Mouse (Mus musculus) left cerebral cortex, adult 11 months (tissue): ENCODE measurements at regions not wholly inside any gene's neighbourhood (a gene's known extent, or its start where the extent isn't known, plus 50 kb on each side); places are given as distances from the start of the nearest gene placed in this dataset.
A peak's percentile ranks its signal among the peaks of the same experiment; 100 is the strongest.

ENCODE experiments used
- DNase-seq: peaks from one replicate; pipeline ENCODE4 v3.0.0; 2022; ENCODE audit warnings: low spot score

DNA sequence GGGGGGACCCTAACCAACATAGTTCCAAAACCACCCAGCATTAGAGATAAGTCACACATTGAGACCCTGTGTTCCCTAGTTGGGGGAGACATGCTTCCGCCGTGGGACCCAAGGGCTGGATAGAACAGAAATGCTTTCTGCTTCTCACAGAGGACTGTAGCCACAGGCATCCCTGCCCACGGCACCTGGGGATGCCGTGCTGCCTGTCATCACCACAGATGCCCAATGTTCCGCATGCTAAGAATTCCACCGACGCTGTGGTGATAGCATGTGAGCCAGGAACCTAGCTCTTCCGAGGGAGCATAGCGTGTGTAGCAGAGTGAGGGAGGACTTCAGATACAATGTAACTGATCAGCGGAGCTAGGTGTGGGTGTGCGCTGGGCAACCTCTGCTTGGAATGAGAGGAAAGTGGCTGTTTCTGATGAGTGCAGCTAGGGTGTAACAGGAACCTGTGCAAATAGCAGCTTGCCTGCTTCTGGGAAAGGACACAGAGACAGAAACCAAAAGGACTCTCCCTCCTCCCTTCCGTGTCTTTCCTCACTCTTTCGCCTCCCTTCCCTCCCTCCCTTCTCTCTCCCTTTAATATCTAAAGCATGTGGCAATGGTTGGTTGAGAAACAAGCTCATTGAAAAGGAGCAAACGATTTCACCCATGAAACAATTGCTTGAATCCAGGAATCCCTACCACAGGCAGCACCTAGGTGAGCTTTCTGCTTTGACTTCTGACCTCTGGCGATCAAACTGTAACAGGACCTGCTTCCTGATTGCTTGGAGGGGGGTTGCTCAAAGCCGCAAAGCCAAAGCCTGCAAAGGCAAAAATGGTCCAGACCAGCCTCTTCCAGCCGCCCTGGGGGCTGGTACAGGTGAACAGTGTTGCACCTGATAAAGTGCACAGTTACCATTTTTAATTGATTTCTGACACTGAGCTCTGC, 102.3 kb downstream of the Gm26897 start:
- no peak for DNase-seq

DNA sequence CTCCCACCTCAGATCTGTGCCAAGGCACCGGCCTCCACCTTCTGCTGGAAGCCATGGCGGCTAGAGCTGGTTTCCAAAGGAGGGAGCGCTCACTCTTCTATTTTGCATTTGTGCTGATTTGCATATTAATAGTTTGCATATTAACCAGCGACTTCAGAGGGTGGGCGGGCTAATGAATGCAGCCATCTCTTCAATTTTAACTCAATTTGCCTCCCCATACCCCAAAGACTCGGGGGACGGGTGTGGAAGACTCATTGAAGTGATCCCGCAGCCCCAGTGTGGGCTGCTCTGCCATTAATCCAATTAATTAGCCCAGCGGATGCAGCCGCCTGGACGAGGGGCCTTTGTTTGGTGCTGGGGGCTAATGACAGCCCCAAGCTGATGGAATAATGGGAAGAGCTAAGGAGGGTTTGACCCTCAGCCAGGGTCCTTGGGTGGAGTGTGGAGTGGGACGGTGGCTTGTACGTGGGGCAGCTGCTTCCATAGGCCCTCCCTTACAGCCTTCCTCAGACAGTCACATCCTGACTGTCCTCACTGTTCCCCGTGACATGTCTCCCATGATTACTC, 103.0 kb downstream of the Gm26897 start:
- no peak for DNase-seq

DNA sequence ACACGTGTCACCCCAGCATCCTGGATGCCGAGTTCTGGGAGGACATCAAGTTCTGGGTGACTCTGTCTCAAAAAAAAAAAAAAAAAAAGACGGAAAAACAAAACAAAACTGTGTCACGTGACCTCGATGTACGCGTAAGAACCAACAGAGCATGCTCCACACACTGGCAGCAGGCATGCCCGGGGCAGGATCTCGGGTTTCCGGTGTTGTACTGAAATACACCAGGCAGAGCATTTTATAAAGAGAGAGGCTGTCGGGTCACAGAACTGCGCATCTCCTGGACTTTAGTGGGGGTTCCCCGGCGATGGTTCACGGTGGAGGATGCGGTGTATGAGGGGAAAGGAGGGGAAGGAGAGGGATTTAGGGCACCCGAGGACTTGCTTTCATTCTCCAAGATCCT, 108.7 kb downstream of the Gm26897 start:
- no peak for DNase-seq

DNA sequence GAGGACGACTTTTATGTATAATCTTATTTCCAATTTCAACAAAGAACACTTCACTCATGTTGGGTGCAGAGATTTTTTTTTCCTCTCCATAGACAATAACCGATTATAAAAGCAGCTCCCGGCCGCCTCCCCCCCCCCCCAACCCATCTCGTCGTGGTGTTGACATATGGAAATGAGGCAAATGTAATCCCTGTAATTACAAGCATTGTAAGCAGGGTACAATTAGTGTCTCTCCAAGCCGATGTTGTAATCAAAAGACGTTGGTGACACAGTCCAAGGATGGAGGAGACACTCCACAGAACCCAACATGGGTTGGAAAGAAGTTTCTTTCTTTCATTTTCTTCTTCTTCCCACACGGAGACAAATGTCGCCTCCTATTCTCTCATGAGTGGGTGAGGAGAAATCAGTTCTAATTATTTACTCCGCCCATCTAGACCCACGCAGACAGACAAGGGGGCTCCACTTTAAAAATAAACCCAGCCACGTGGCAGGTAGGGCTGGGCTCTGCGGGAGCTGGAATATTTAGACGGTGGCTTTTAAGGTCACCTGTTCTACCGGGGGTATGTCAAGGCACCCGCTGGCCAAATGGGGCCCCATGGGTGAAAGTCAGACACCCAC, 110.0 kb downstream of the Gm26897 start:
- no peak for DNase-seq

- DNase-seq: no peak
These were observed 110.8 kb downstream of the Gm26897 start for GRCm38 (mm10) chr5:111844528-111844927.

GRCm38 (mm10) chr5:111848917-111849316, 115.2 kb downstream of the Gm26897 start:
- DNase-seq: no peak

GRCm38 (mm10) chr5:111852682-111853081, 119.0 kb downstream of the Gm26897 start:
- no peak for DNase-seq

DNA sequence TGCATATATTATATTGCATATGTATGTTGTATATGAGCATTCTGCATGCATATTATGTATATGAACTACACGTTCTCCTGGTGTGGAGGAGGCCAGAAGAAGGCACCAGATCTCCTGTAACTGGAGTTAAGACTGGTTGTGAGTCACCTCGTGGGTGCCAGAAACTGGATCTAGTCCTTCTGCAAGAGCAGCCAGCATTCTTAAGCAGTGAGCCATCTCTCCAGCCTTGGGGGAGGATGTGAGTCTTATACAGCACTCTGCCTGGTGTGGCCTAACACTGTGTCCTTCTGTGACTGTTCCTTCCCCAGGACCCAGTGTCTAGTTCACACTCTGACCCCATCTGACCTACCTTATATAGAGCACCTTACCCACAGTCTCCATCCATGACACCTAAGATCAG, 121.6 kb downstream of the Gm26897 start:
- no peak for DNase-seq

DNA sequence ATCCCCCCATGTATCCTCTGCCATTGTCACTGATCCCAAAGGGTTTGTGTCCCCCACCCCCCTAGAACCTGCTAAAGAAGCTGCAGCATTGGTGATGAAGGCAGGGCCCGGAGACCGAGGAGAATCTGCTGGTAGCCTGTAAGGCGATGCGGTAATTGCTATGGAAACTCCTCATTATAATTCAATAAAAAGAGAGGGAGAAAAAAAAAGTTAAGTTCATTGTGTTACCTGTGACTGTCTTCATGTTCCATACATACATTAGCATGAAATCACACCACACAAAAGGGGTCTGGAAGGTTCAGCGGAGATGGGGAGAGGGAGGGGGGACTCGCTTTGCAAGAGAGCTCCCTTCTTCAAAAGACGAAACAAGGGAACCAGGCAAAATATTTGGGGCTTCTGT, 123.5 kb downstream of the Gm26897 start:
- no peak for DNase-seq

DNA sequence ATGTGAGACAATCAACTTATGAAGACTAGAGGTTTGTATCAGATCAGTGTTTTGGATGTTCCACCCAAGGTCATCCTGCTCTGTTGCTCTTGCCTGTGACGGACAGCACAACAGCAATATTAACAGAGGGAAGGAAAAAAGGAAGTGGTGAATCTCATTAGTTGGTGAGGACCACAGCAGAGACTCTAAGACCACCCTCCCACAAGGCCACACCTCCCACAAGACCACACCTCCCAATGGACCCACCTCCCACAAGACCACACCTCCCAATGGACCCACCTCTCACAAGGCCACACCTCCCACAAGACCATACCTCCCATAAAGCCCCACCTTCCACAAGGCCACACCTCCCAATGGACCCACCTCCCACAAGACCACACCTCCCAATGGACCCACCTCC, 126.7 kb downstream of the Gm26897 start:
- DNase-seq: no peak

DNA sequence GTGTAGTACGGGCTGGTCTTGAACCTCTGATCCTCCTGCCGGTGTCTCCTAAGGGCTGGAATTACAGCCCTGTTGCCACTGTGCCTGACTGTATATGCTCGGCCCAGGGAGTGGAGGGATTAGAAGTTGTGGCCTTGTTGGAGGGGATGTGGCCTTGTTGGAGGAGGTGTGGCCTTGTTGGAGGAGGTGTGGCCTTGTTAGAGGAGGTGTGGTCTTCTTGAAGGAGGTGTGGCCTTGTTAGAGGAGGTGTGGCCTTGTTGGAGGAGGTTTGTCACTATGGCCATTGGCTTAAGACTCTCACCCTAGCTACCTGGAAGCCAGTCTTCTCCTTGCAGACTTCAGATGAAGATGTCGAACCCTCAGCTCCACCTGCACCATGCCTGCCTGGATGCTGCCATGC, 128.6 kb downstream of the Gm26897 start:
- DNase-seq: no peak

DNA sequence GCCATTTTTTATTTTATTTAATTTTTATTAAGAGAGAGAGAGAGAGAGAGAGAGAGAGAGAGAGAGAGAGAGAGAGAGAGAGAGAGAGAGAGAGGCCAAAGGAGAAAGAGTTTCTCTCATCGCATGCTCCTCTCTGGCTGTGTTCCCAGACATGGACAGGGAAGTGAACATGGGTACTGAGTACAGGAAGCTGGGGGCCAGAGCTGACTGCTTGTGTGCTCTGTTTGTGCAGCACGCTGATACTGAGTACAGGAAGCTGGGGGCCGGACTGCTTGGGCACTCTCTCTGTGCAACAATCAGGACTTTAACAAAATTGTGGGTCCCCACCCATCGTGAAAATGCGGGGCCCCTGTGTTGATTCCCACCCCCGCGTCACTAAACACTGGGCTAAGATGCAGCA, 130.2 kb downstream of the Gm26897 start:
- no peak for DNase-seq

- DNase-seq: no peak
These were observed 130.9 kb downstream of the Gm26897 start for GRCm38 (mm10) chr5:111864606-111865005.

DNA sequence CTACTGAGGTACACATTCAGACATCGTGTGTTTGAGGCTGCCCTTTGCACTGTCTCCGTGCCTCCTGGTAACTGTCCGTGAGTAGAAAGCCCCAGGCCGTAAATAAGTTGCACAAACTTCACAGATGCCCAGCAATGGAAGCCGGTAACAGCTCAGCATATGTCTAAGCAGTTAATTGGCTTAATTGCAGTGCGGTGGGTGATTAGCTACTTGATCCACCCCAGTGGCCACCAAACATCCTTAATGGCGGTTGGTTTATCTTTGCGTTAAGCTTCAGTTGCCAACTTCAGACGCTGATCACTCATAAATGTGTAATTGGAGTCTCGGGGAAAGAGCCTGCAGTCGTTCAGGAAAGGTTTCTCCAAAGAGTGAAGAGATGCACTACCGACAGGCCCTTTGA, 135.3 kb downstream of the Gm26897 start:
- DNase-seq: no peak

DNA sequence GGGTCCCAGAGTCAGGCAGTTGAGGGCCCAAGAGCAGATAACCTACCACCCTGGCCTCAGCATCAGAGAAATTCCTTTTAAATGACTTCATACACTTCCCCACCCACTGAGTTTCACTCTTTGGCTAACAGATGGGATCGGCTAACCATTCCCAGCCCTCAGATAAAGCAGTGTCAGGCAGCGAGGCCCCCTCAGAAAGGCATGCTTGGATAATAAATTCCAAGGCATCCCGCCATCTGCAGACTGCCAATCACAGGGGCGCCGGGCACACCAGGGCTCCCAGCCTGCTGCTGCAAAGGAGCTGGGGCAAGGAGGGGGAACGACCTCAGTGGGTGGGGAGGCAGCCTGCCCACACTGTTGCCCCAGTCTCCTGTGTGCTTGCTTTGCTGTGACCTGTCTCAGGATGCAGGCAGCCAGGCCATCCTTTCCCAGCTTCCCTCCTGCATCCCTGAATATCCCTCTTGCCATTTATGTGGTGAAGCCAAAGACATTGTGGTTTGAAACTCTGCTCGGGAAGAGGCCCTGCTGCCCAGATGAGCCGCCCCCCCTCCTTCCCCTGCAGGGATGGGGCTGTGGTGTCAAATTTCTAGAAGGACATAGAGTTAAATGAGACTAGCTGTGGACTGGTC, 143.6 kb downstream of the Gm26897 start:
- no peak for DNase-seq

GRCm38 (mm10) chr5:111879044-111879443, 145.3 kb downstream of the Gm26897 start:
- DNase-seq: no peak

- no peak for DNase-seq
These were observed 146.5 kb downstream of the Gm26897 start for GRCm38 (mm10) chr5:111880268-111880667.

DNA sequence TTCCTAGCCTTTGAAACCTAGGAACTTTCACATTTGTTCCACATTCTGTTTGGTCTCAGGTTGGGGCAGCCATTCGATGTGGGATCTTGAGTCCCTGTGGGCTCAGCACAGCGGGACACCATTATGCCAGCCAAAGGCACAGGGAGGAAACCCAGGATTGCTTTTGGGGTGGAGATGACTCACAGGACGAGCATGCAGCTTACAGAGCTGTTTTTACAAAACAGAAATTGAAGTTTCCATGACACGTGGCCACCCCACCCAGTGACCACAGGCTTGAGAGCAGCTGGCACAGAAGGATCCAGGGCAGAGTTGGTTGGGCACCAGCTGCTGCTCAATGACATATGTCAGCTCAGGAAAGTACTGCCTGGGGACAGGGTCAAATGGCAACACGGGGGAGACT, 147.8 kb downstream of the Gm26897 start:
- no peak for DNase-seq

- DNase-seq: no peak
These were observed 153.6 kb downstream of the Gm26897 start for GRCm38 (mm10) chr5:111887281-111887680.

- DNase-seq: no peak
These were observed 157.1 kb downstream of the Gm26897 start for GRCm38 (mm10) chr5:111890800-111891199.

- DNase-seq: no peak
These were observed 157.6 kb downstream of the Gm26897 start for GRCm38 (mm10) chr5:111891261-111891693.

- DNase-seq: no peak
These were observed 159.2 kb downstream of the Gm26897 start for GRCm38 (mm10) chr5:111892956-111893355.

DNA sequence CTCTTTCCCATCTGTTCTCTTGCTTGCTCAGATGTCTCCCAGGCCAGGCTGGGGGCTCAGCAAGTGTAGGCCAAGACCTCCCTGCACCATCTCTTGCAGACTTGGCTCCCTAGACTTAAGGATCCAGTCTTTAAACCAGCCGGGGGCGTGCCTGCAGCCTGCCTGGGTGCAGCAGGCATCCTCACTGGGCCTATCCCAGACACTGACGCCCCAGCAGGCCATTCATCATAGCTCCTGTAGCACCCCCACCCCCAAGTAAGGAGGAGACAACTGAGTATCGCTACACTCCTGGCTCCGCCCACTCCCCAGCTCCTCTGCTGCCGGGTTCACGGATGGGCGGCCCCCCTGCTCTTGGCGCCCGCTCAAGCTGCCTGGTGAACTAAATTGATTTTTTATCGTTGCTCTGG, 160.2 kb downstream of the Gm26897 start:
- DNase-seq: peak; percentile 26
